Mouse (Mus musculus): ENCODE measurements at regions not wholly inside any gene's neighbourhood (a gene's known extent, or its start where the extent isn't known, plus 50 kb on each side); places are given as distances from the start of the nearest gene placed in this dataset.

GRCm38 (mm10) chr9:80848190-80848589 is 382.9 kb upstream of the Impg1 start:
- no peak for TF ChIP-seq POLR2A (IDR thresholded peaks at IDR 0.05; ENCODE audit: borderline replicate concordance, insufficient read depth, low read length)
- no peak for TF ChIP-seq CTCF (IDR thresholded peaks at IDR 0.05; ENCODE audit: borderline replicate concordance, insufficient read depth, low read depth, low read length)

All from cerebellum, adult 2 months (tissue).